Mouse (Mus musculus): Measurements from ENCODE around the gene Henmt1. TPM values are rescaled to one million over a fixed set of nuclear protein-coding genes. Genes with fewer than 3 reads are reported as not detected.

Henmt1 gene
- polyA plus RNA-seq, 1 experiment, result not detected

GRCm38 (mm10) chr3:108917986-108918385 lies 21.7 kb upstream of the Henmt1 start:
- Histone ChIP-seq H3K4me3 (no peak overlapping the region), H3K36me3 (ENCODE audit: control insufficient read depth, insufficient read depth) (no peaks in the 10 kb centered on the region), H3K4me2 (ENCODE audit: low read depth) (no peak overlapping the region), H3ac (ENCODE audit: control insufficient read depth, insufficient read length) (no peak overlapping the region), H3K27me3 (ENCODE audit: control insufficient read depth, insufficient read depth, insufficient read length) (no peaks in the 10 kb centered on the region), H3K79me2 (ENCODE audit: control insufficient read depth, insufficient read depth) (no peaks in the 10 kb centered on the region)
- TF ChIP-seq USF1 (IDR thresholded peaks at IDR 0.05; ENCODE audit: low read depth), result no peak
- no peak for TF ChIP-seq CEBPB (IDR thresholded peaks at IDR 0.05; ENCODE audit: insufficient read depth, poor library complexity, severe bottlenecking)
- no peak for TF ChIP-seq MAX (IDR thresholded peaks at IDR 0.05; ENCODE audit: low read depth)
- TF ChIP-seq TCF12 (IDR thresholded peaks at IDR 0.05; ENCODE audit: insufficient read depth, poor library complexity, severe bottlenecking), result no peak
- TF ChIP-seq SRF (IDR thresholded peaks at IDR 0.05; ENCODE audit: control insufficient read depth, insufficient read length, low read depth), result no peak
- TF ChIP-seq POLR2AphosphoS2 (IDR thresholded peaks at IDR 0.05; ENCODE audit: insufficient read length, low read depth), result no peak
- no peak for TF ChIP-seq MYOD1 (IDR thresholded peaks at IDR 0.05; ENCODE audit: control insufficient read depth in 1 of 3, insufficient read length in 2 of 3, low read depth in 2 of 3)
- no peak for TF ChIP-seq E2F4 (IDR thresholded peaks at IDR 0.05; ENCODE audit: insufficient read depth)
- TF ChIP-seq MYOG (IDR thresholded peaks at IDR 0.05; ENCODE audit: control insufficient read depth in 1 of 3, insufficient read depth in 1 of 3, insufficient read length in 2 of 3, low read depth in 2 of 3), result no peak

- Histone ChIP-seq H3K4me3 (no peak overlapping the region), H3ac (ENCODE audit: control insufficient read depth, insufficient read length) (no peak overlapping the region)
These were observed 20.8 kb upstream of the Henmt1 start for GRCm38 (mm10) chr3:108918852-108919251.

GRCm38 (mm10) chr3:108920442-108921070 lies 19.1 kb upstream of the Henmt1 start:
- Histone ChIP-seq H3K36me3 (ENCODE audit: control insufficient read depth, insufficient read depth) (no peaks in the 10 kb centered on the region), H3ac (ENCODE audit: control insufficient read depth, insufficient read length) (no peak overlapping the region), H3K27me3 (ENCODE audit: control insufficient read depth, insufficient read depth, insufficient read length) (no peaks in the 10 kb centered on the region), H3K4me3 (no peak overlapping the region), H3K4me2 (ENCODE audit: low read depth) (no peak overlapping the region), H3K79me2 (ENCODE audit: control insufficient read depth, insufficient read depth) (no peaks in the 10 kb centered on the region)
- TF ChIP-seq TCF12 (IDR thresholded peaks at IDR 0.05; ENCODE audit: insufficient read depth, poor library complexity, severe bottlenecking), result no peak
- no peak for TF ChIP-seq SRF (IDR thresholded peaks at IDR 0.05; ENCODE audit: control insufficient read depth, insufficient read length, low read depth)
- no peak for TF ChIP-seq MYOG (IDR thresholded peaks at IDR 0.05; ENCODE audit: control insufficient read depth in 1 of 3, insufficient read depth in 1 of 3, insufficient read length in 2 of 3, low read depth in 2 of 3)
- no peak for TF ChIP-seq POLR2A (IDR thresholded peaks at IDR 0.05; ENCODE audit: insufficient read length, low read depth)
- no peak for TF ChIP-seq REST (IDR thresholded peaks at IDR 0.05; ENCODE audit: insufficient read depth, insufficient read length)
- TF ChIP-seq POLR2AphosphoS2 (IDR thresholded peaks at IDR 0.05; ENCODE audit: insufficient read length, low read depth), result no peak
- no peak for TF ChIP-seq USF1 (IDR thresholded peaks at IDR 0.05; ENCODE audit: low read depth)
- no peak for TF ChIP-seq E2F4 (IDR thresholded peaks at IDR 0.05; ENCODE audit: insufficient read depth)
- no peak for TF ChIP-seq TCF3 (IDR thresholded peaks at IDR 0.05; ENCODE audit: insufficient read length, low read depth)

More at GRCm38 (mm10) chr3:108918852-108919251, 20.8 kb upstream of the Henmt1 start:
- H3K79me2 ChIP-seq (ENCODE audit: control insufficient read depth, insufficient read depth), result no peaks in the 10 kb centered on the region
- H3K27me3 ChIP-seq (ENCODE audit: control insufficient read depth, insufficient read depth, insufficient read length), result no peaks in the 10 kb centered on the region
- no peaks in the 10 kb centered on the region for H3K36me3 ChIP-seq (ENCODE audit: control insufficient read depth, insufficient read depth)
- TF ChIP-seq CEBPB (IDR thresholded peaks at IDR 0.05; ENCODE audit: insufficient read depth, poor library complexity, severe bottlenecking), result no peak
- no peak overlapping the region for H3K4me2 ChIP-seq (ENCODE audit: low read depth)

GRCm38 (mm10) chr3:108921822-108922221 lies 17.9 kb upstream of the Henmt1 start:
- Histone ChIP-seq H3K4me3 (no peak overlapping the region), H3K36me3 (ENCODE audit: control insufficient read depth, insufficient read depth) (no peaks in the 10 kb centered on the region), H3K4me2 (ENCODE audit: low read depth) (no peak overlapping the region), H3K79me2 (ENCODE audit: control insufficient read depth, insufficient read depth) (no peaks in the 10 kb centered on the region), H3K27me3 (ENCODE audit: control insufficient read depth, insufficient read depth, insufficient read length) (no peaks in the 10 kb centered on the region), H3ac (ENCODE audit: control insufficient read depth, insufficient read length) (no peak overlapping the region)
- TF ChIP-seq USF1 (IDR thresholded peaks at IDR 0.05; ENCODE audit: low read depth) (no peak), POLR2AphosphoS2 (IDR thresholded peaks at IDR 0.05; ENCODE audit: insufficient read length, low read depth) (no peak), POLR2A (IDR thresholded peaks at IDR 0.05; ENCODE audit: insufficient read length, low read depth) (no peak), MYOD1 (IDR thresholded peaks at IDR 0.05; ENCODE audit: control insufficient read depth in 1 of 3, insufficient read length in 2 of 3, low read depth in 2 of 3) (peak in 1 of 3 experiments; percentile 30), E2F4 (IDR thresholded peaks at IDR 0.05; ENCODE audit: insufficient read depth) (no peak), REST (IDR thresholded peaks at IDR 0.05; ENCODE audit: insufficient read depth, insufficient read length) (no peak)

GRCm38 (mm10) chr3:108925677-108926076 lies 14.0 kb upstream of the Henmt1 start:
- no peaks in the 10 kb centered on the region for H3K36me3 ChIP-seq (ENCODE audit: control insufficient read depth, insufficient read depth)
- H3K4me3 ChIP-seq, result no peak overlapping the region

More at GRCm38 (mm10) chr3:108925677-108926076, 14.0 kb upstream of the Henmt1 start:
- no peak overlapping the region for H3ac ChIP-seq (ENCODE audit: control insufficient read depth, insufficient read length)
- no peaks in the 10 kb centered on the region for H3K27me3 ChIP-seq (ENCODE audit: control insufficient read depth, insufficient read depth, insufficient read length)
- no peaks in the 10 kb centered on the region for H3K79me2 ChIP-seq (ENCODE audit: control insufficient read depth, insufficient read depth)
- no peak for TF ChIP-seq CEBPB (IDR thresholded peaks at IDR 0.05; ENCODE audit: insufficient read depth, poor library complexity, severe bottlenecking)
- no peak for TF ChIP-seq REST (IDR thresholded peaks at IDR 0.05; ENCODE audit: insufficient read depth, insufficient read length)
- no peak for TF ChIP-seq POLR2A (IDR thresholded peaks at IDR 0.05; ENCODE audit: insufficient read length, low read depth)
- TF ChIP-seq SRF (IDR thresholded peaks at IDR 0.05; ENCODE audit: control insufficient read depth, insufficient read length, low read depth), result no peak
- TF ChIP-seq USF1 (IDR thresholded peaks at IDR 0.05; ENCODE audit: low read depth), result no peak
- no peak for TF ChIP-seq MYOD1 (IDR thresholded peaks at IDR 0.05; ENCODE audit: control insufficient read depth in 1 of 3, insufficient read length in 2 of 3, low read depth in 2 of 3)
- TF ChIP-seq TCF3 (IDR thresholded peaks at IDR 0.05; ENCODE audit: insufficient read length, low read depth), result no peak
- TF ChIP-seq TCF12 (IDR thresholded peaks at IDR 0.05; ENCODE audit: insufficient read depth, poor library complexity, severe bottlenecking), result no peak
- TF ChIP-seq MAX (IDR thresholded peaks at IDR 0.05; ENCODE audit: low read depth), result no peak
- no peak for TF ChIP-seq MYOG (IDR thresholded peaks at IDR 0.05; ENCODE audit: control insufficient read depth in 1 of 3, insufficient read depth in 1 of 3, insufficient read length in 2 of 3, low read depth in 2 of 3)
- TF ChIP-seq E2F4 (IDR thresholded peaks at IDR 0.05; ENCODE audit: insufficient read depth), result no peak
- TF ChIP-seq POLR2AphosphoS2 (IDR thresholded peaks at IDR 0.05; ENCODE audit: insufficient read length, low read depth), result no peak
- H3K4me2 ChIP-seq (ENCODE audit: low read depth), result no peak overlapping the region

All from myocyte (in vitro differentiated cells).